Mouse (Mus musculus) heart, embryonic 11.5 days (tissue): ENCODE measurements around the gene Hsd11b2. TPM values are rescaled to one million over a fixed set of nuclear protein-coding genes. Genes with fewer than 3 reads are reported as not detected.
A peak's percentile ranks its signal among the peaks of the same experiment; 100 is the strongest.
"Not testable (repeated sequence)": the region's sequence is repeated elsewhere in the genome, so short reads cannot be mapped to it uniquely, and the experiment has no call there.

Experiments used
- ATAC-seq: fragments of 200-750 bp; cut with Nextera tagmentation; replicated peaks from 2 replicates; pipeline ENCODE4 v1.8.0; 2017; ENCODE audit warnings: moderate library complexity; ENCODE audit not compliant: insufficient number of reproducible peaks, low FRiP score, low TSS enrichment
- H3K27ac ChIP-seq: fragments of 300-500 bp; sonication (generic); 2 replicates; pipeline ENCODE4 v1.5.1; 2014; ENCODE audit warnings: mild to moderate bottlenecking, low read depth, low read length
- H3K27me3 ChIP-seq: fragments of 300-500 bp; sonication (generic); 2 replicates; pipeline ENCODE4 v1.6.1; 2014; ENCODE audit warnings: mild to moderate bottlenecking, low read length, mixed read lengths; ENCODE audit not compliant: control insufficient read depth, insufficient read depth
- H3K36me3 ChIP-seq: fragments of 300-500 bp; sonication (generic); 2 replicates; pipeline ENCODE4 v1.6.1; 2014; ENCODE audit warnings: mild to moderate bottlenecking, low read length, moderate library complexity, mixed read lengths; ENCODE audit not compliant: control insufficient read depth, insufficient read depth
- H3K4me1 ChIP-seq: fragments of 300-500 bp; sonication (generic); 2 replicates; pipeline ENCODE4 v1.6.1; 2014; ENCODE audit warnings: low read length; ENCODE audit not compliant: control insufficient read depth, insufficient read depth
- H3K4me2 ChIP-seq: fragments of 300-500 bp; sonication (generic); 2 replicates; pipeline ENCODE4 v1.6.1; 2014; ENCODE audit warnings: mild to moderate bottlenecking, moderate library complexity
- H3K4me3 ChIP-seq: fragments of 300-500 bp; sonication (generic); 2 replicates; pipeline ENCODE4 v1.5.1; 2014; ENCODE audit warnings: low read depth, low read length
- H3K9ac ChIP-seq: fragments of 300-500 bp; sonication (generic); 2 replicates; pipeline ENCODE4 v1.6.1; 2014; ENCODE audit warnings: mild to moderate bottlenecking, low read depth, low read length, moderate library complexity
- H3K9me3 ChIP-seq: fragments of 300-500 bp; sonication (generic); replicated peaks from 2 replicates; pipeline ENCODE4 v1.6.1; 2016; ENCODE audit warnings: low read length; ENCODE audit not compliant: control insufficient read depth
- WGBS: fragments of 180-500 bp; shearing (Covaris S2); extraction: QIAGEN DNeasy Blood & Tissue Kit; methylation state at CpG from one replicate; pipeline ENCODE4 v1.1.7; 2014; ENCODE audit not compliant: insufficient replicate concordance; 5-methylcytosine and 5-hydroxymethylcytosine counted together
- polyA plus RNA-seq: library from polyadenylated mRNA; unstranded; fragments of >200 nt; fragmentation: Nextera tagmentation; extraction: Ambion mirVana; gene quantifications from 2 replicates; pipeline ENCODE4 v1.2.1, GENCODE M21; 2014

The Hsd11b2 gene
- polyA plus RNA-seq, 1 experiment from 2014 or later: 8.2 TPM

- WGBS: 81% methylated on average over 2 of the region's 2 CpGs
- Histone ChIP-seq H3K9me3 (no peaks in the 10 kb centered on the region), H3K4me1 (peaks cover 8% of the 10 kb centered on the region), H3K27me3 (no peaks in the 10 kb centered on the region), H3K4me3 (no peak overlapping the region), H3K9ac (no peak overlapping the region), H3K4me2 (no peak overlapping the region), H3K36me3 (no peaks in the 10 kb centered on the region), H3K27ac (no peak overlapping the region)
- no peak for ATAC-seq
Measured at GRCm38 (mm10) chr8:105550083-105550482, 31.5 kb downstream of the Hsd11b2 start.

GRCm38 (mm10) chr8:105552032-105552431, 33.5 kb downstream of the Hsd11b2 start:
- no peaks in the 10 kb centered on the region for H3K9me3 ChIP-seq
- ATAC-seq: no peak
- no peak overlapping the region for H3K4me2 ChIP-seq
- WGBS: 76% methylated on average over 2 of the region's 2 CpGs
- no peaks in the 10 kb centered on the region for H3K4me1 ChIP-seq
- no peak overlapping the region for H3K4me3 ChIP-seq
- no peak overlapping the region for H3K27ac ChIP-seq
- no peaks in the 10 kb centered on the region for H3K27me3 ChIP-seq
- H3K9ac ChIP-seq: no peak overlapping the region
- no peaks in the 10 kb centered on the region for H3K36me3 ChIP-seq

GRCm38 (mm10) chr8:105552824-105553223, 34.3 kb downstream of the Hsd11b2 start:
- ATAC-seq: no peak
- Histone ChIP-seq H3K4me1 (no peaks in the 10 kb centered on the region), H3K27me3 (no peaks in the 10 kb centered on the region), H3K9me3 (no peaks in the 10 kb centered on the region), H3K27ac (no peak overlapping the region), H3K4me3 (no peak overlapping the region), H3K9ac (no peak overlapping the region), H3K36me3 (no peaks in the 10 kb centered on the region), H3K4me2 (no peak overlapping the region)
- 79% methylated on average over 1 of the region's 1 CpGs for WGBS

GRCm38 (mm10) chr8:105554087-105554486, 35.5 kb downstream of the Hsd11b2 start:
- H3K9me3 ChIP-seq: no peaks in the 10 kb centered on the region
- H3K27ac ChIP-seq: no peak overlapping the region
- no peak overlapping the region for H3K9ac ChIP-seq
- H3K4me2 ChIP-seq: no peak overlapping the region
- H3K36me3 ChIP-seq: no peaks in the 10 kb centered on the region; the same call in 1 of the 2 replicates
- no peaks in the 10 kb centered on the region for H3K4me1 ChIP-seq
- no peak overlapping the region for H3K4me3 ChIP-seq
- no peaks in the 10 kb centered on the region for H3K27me3 ChIP-seq
- 0 out of 2 replicates have a peak, but pooled peaks have one; percentile 46 for ATAC-seq

GRCm38 (mm10) chr8:105555230-105555629, 36.7 kb downstream of the Hsd11b2 start:
- Histone ChIP-seq H3K9ac (no peak overlapping the region), H3K27ac (no peak overlapping the region), H3K4me1 (no peaks in the 10 kb centered on the region), H3K4me3 (no peak overlapping the region), H3K36me3 (no peaks in the 10 kb centered on the region; the same call in 1 of the 2 replicates), H3K9me3 (no peaks in the 10 kb centered on the region), H3K4me2 (no peak overlapping the region), H3K27me3 (no peaks in the 10 kb centered on the region)
- ATAC-seq: no peak
- 75% methylated on average over 3 of the region's 3 CpGs for WGBS

GRCm38 (mm10) chr8:105562863-105563262, 44.3 kb downstream of the Hsd11b2 start:
- H3K4me3 ChIP-seq: no peak overlapping the region
- no peak overlapping the region for H3K9ac ChIP-seq
- no peak for ATAC-seq
- no peaks in the 10 kb centered on the region; the same call in 1 of the 2 replicates for H3K36me3 ChIP-seq
- no peak overlapping the region for H3K27ac ChIP-seq
- WGBS: 88% methylated on average over 3 of the region's 3 CpGs
- no peaks in the 10 kb centered on the region for H3K27me3 ChIP-seq
- H3K9me3 ChIP-seq: no peaks in the 10 kb centered on the region
- H3K4me1 ChIP-seq: peaks cover 6% of the 10 kb centered on the region
- H3K4me2 ChIP-seq: no peak overlapping the region

GRCm38 (mm10) chr8:105563871-105564270, 45.3 kb downstream of the Hsd11b2 start:
- Histone ChIP-seq H3K4me1 (peaks cover 6% of the 10 kb centered on the region), H3K4me2 (no peak overlapping the region), H3K27me3 (no peaks in the 10 kb centered on the region), H3K4me3 (no peak overlapping the region), H3K36me3 (no peaks in the 10 kb centered on the region; the same call in 1 of the 2 replicates), H3K9me3 (no peaks in the 10 kb centered on the region), H3K9ac (no peak overlapping the region), H3K27ac (no peak overlapping the region)
- ATAC-seq: no peak
- 79% methylated on average over 1 of the region's 1 CpGs for WGBS

GRCm38 (mm10) chr8:105564573-105565229, 46.1 kb downstream of the Hsd11b2 start:
- not testable (repeated sequence) for H3K9me3 ChIP-seq, H3K27ac ChIP-seq, H3K27me3 ChIP-seq, H3K36me3 ChIP-seq, H3K4me1 ChIP-seq, ATAC-seq
- H3K4me3 ChIP-seq: peak overlapping the region; percentile 93
- WGBS: 77% methylated on average over 9 of the region's 9 CpGs
- H3K4me2 ChIP-seq: peak overlapping the region; percentile 95
- H3K9ac ChIP-seq: peak overlapping the region; percentile 88

GRCm38 (mm10) chr8:105565401-105565881, 46.9 kb downstream of the Hsd11b2 start:
- H3K27ac ChIP-seq: peak overlapping the region; percentile 46
- H3K36me3 ChIP-seq: no peaks in the 10 kb centered on the region
- H3K4me1 ChIP-seq: peaks cover 6% of the 10 kb centered on the region
- no peaks in the 10 kb centered on the region for H3K9me3 ChIP-seq
- H3K9ac ChIP-seq: peak overlapping the region; percentile 88
- H3K4me2 ChIP-seq: peak overlapping the region; percentile 95
- 1% methylated on average over 31 of the region's 31 CpGs for WGBS
- ATAC-seq: peak; percentile 69
- H3K4me3 ChIP-seq: peak overlapping the region; percentile 93
- H3K27me3 ChIP-seq: no peaks in the 10 kb centered on the region
